Mouse (Mus musculus): Measurements from ENCODE around the gene Ankrd9. TPM values are rescaled to one million over a fixed set of nuclear protein-coding genes. Genes with fewer than 3 reads are reported as not detected.

Gene Ankrd9
- polyA plus RNA-seq, 1 experiment = 206 TPM

DNA sequence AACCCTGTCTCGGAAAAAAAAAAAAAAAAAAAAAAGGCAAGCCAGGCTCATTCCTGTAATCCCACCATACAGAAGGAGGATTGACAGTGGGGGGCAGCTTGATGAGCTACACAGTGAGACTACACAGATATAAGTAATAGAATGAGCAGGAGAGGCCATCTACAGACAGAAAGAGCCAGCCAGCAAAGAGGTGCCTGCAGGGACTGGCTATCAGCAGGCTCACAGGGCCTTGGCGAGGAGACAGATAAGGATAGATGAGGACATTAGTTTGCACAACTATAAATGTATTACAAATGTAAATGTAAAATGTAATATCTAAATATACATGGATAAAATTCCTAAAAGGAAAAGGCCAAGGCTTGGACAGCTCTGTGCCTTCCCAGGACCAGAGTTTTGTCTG lies 21.0 kb upstream of the Ankrd9 start:
- Histone ChIP-seq H3K27me3 (ENCODE audit: control insufficient read depth, insufficient read depth, low read length) (no peaks in the 10 kb centered on the region), H3K36me3 (ENCODE audit: control insufficient read depth, insufficient read depth, low read length) (no peaks in the 10 kb centered on the region), H3K4me1 (ENCODE audit: control insufficient read depth, insufficient read depth, insufficient read length, low read length) (peaks cover 4% of the 10 kb centered on the region; the same call in 1 of the 2 replicates), H3K4me3 (ENCODE audit: low read depth, low read length) (no peak overlapping the region), H3K27ac (ENCODE audit: insufficient read depth, low read depth, low read length) (no peak overlapping the region)
- TF ChIP-seq POLR2A (IDR thresholded peaks at IDR 0.05; ENCODE audit: low read depth, low read length) (no peak), CTCF (IDR thresholded peaks at IDR 0.05; ENCODE audit: extremely low read depth, insufficient read length, insufficient replicate concordance, low read depth, low read length) (no peak)
- WGBS = 73% methylated on average over 2 of the region's 2 CpGs

DNA sequence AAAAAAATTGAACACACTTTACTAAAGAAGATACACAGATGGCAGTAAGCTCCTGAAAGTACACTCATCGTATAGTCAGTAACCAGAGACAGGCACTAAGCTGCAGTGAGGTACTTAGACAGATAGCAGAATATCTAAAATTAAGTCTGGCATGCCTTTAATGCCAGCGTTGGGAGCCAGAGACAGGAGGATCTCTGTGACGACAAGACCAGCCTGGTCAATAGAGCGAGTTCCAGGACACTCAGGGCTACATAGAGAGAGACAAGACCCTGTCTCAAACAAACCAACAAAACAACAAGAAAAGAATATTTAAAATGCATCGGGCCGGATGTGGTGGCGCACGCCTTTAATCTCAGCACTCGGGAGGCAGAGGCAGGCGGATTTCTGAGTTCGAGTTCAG lies 19.3 kb upstream of the Ankrd9 start:
- no peaks in the 10 kb centered on the region for H3K36me3 ChIP-seq (ENCODE audit: control insufficient read depth, insufficient read depth, low read length)
- H3K4me3 ChIP-seq (ENCODE audit: low read depth, low read length) = no peak overlapping the region
- no peaks in the 10 kb centered on the region for H3K4me1 ChIP-seq (ENCODE audit: control insufficient read depth, insufficient read depth, insufficient read length, low read length)
- TF ChIP-seq CTCF (IDR thresholded peaks at IDR 0.05; ENCODE audit: extremely low read depth, insufficient read length, insufficient replicate concordance, low read depth, low read length) = no peak
- TF ChIP-seq POLR2A (IDR thresholded peaks at IDR 0.05; ENCODE audit: low read depth, low read length) = no peak
- H3K27ac ChIP-seq (ENCODE audit: insufficient read depth, low read depth, low read length) = no peak overlapping the region
- H3K27me3 ChIP-seq (ENCODE audit: control insufficient read depth, insufficient read depth, low read length) = no peaks in the 10 kb centered on the region
- WGBS = 97% methylated on average over 11 of the region's 11 CpGs

DNA sequence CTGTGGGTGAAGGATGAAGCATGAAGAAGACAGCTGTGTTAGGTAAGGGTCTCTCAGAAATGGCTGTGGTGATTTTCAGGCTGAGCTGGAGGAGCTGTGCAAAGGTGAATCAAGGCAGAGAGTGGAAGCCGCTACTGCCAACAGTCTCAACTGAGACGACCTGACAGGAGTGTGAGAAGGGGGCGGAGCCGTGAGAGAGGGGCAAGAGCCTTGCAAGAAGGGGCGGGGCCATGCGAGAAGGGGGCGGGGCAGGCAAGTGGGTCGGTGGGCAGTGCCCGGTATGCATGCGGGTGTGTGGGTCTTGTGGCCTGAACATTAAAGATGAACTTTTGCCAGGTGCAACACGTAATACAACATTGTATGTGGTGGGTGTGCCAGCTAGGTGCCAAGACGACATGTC lies 15.8 kb upstream of the Ankrd9 start:
- no peaks in the 10 kb centered on the region for H3K27me3 ChIP-seq (ENCODE audit: control insufficient read depth, insufficient read depth, low read length)
- no peak for TF ChIP-seq POLR2A (IDR thresholded peaks at IDR 0.05; ENCODE audit: low read depth, low read length)
- TF ChIP-seq CTCF (IDR thresholded peaks at IDR 0.05; ENCODE audit: extremely low read depth, insufficient read length, insufficient replicate concordance, low read depth, low read length) = no peak
- no peaks in the 10 kb centered on the region for H3K36me3 ChIP-seq (ENCODE audit: control insufficient read depth, insufficient read depth, low read length)
- no peak overlapping the region for H3K27ac ChIP-seq (ENCODE audit: insufficient read depth, low read depth, low read length)
- no peak overlapping the region for H3K4me3 ChIP-seq (ENCODE audit: low read depth, low read length)
- H3K4me1 ChIP-seq (ENCODE audit: control insufficient read depth, insufficient read depth, insufficient read length, low read length) = peaks cover 23% of the 10 kb centered on the region; the same call in 1 of the 2 replicates
- WGBS = 56% methylated on average over 12 of the region's 12 CpGs

DNA sequence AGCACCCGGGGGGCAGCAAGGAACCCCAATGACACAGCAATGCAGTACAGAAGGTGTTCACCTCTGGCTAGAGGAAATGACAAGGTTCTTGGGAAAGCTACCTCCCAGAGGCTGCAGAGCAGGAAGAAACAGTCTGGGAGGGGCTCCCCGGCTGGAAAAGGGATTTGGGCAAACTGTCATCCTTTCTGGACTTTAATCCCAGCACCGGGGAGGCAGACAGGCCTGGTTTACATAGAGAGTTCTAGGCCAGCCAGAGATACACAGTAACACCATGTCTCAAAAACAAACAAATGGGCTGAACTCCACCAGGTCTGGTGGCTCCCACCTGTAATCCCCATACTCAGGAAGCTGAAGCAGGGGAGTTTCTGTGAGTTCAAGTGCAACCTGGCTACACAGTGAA lies 14.4 kb upstream of the Ankrd9 start:
- H3K4me3 ChIP-seq (ENCODE audit: low read depth, low read length) = no peak overlapping the region
- H3K36me3 ChIP-seq (ENCODE audit: control insufficient read depth, insufficient read depth, low read length) = no peaks in the 10 kb centered on the region
- H3K27me3 ChIP-seq (ENCODE audit: control insufficient read depth, insufficient read depth, low read length) = no peaks in the 10 kb centered on the region
- no peak for TF ChIP-seq CTCF (IDR thresholded peaks at IDR 0.05; ENCODE audit: extremely low read depth, insufficient read length, insufficient replicate concordance, low read depth, low read length)
- TF ChIP-seq POLR2A (IDR thresholded peaks at IDR 0.05; ENCODE audit: low read depth, low read length) = no peak
- H3K4me1 ChIP-seq (ENCODE audit: control insufficient read depth, insufficient read depth, insufficient read length, low read length) = peaks cover 27% of the 10 kb centered on the region; the same call in 1 of the 2 replicates
- 25% methylated on average over 3 of the region's 3 CpGs for WGBS
- H3K27ac ChIP-seq (ENCODE audit: insufficient read depth, low read depth, low read length) = peak overlapping the region; percentile 89

DNA sequence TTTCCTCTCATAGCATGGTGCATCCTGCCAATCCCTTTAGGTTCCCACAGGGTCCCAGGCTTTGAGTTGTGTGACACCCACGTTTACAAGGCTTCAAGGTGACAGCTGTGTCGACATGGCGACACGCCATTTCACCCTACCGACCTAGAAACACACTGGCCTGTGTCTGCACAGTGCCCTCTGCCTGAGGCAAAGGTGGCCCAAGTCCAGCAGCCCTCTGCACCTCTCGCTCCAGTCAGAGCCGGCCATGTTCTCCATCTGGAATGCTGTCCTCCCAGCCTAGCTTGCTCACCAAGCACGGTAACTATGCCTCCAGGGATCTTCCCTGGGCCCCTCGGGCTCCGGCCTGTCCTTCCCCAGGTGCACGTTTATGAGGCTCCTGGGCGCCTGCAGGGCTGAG lies 13.9 kb upstream of the Ankrd9 start:
- 53% methylated on average over 12 of the region's 12 CpGs for WGBS
- peak overlapping the region; percentile 89 for H3K27ac ChIP-seq (ENCODE audit: insufficient read depth, low read depth, low read length)

DNA sequence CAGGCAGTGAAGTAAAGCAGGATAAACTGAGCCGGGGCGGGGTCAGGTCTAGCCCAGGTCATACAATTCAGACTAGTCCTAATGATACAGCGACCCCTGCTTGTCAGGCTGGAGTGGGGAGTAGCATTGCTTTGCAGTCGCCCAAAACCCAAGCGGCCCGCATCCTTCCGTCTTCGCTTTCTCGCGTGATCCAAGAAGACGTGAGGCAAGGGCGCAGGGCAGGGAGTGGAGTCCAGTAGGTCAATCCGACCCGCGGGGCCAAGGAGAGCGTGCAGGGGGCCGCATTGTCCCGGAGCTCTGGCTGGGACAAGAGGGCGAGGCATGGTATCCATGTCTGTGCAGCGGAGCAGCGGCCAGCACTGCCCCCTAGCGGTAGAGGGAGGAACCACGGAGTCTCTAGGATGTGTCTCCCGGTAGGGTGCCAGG lies 13.3 kb upstream of the Ankrd9 start:
- TF ChIP-seq CTCF (IDR thresholded peaks at IDR 0.05; ENCODE audit: extremely low read depth, insufficient read length, insufficient replicate concordance, low read depth, low read length) (peak; percentile 91), POLR2A (IDR thresholded peaks at IDR 0.05; ENCODE audit: low read depth, low read length) (no peak)

More for the DNA sequence above, 13.9 kb upstream of the Ankrd9 start:
- Histone ChIP-seq H3K4me3 (ENCODE audit: low read depth, low read length) (no peak overlapping the region), H3K27me3 (ENCODE audit: control insufficient read depth, insufficient read depth, low read length) (no peaks in the 10 kb centered on the region), H3K4me1 (ENCODE audit: control insufficient read depth, insufficient read depth, insufficient read length, low read length) (peaks cover 27% of the 10 kb centered on the region; the same call in 1 of the 2 replicates), H3K36me3 (ENCODE audit: control insufficient read depth, insufficient read depth, low read length) (no peaks in the 10 kb centered on the region)
- no peak for TF ChIP-seq CTCF (IDR thresholded peaks at IDR 0.05; ENCODE audit: extremely low read depth, insufficient read length, insufficient replicate concordance, low read depth, low read length)
- TF ChIP-seq POLR2A (IDR thresholded peaks at IDR 0.05; ENCODE audit: low read depth, low read length) = no peak

DNA sequence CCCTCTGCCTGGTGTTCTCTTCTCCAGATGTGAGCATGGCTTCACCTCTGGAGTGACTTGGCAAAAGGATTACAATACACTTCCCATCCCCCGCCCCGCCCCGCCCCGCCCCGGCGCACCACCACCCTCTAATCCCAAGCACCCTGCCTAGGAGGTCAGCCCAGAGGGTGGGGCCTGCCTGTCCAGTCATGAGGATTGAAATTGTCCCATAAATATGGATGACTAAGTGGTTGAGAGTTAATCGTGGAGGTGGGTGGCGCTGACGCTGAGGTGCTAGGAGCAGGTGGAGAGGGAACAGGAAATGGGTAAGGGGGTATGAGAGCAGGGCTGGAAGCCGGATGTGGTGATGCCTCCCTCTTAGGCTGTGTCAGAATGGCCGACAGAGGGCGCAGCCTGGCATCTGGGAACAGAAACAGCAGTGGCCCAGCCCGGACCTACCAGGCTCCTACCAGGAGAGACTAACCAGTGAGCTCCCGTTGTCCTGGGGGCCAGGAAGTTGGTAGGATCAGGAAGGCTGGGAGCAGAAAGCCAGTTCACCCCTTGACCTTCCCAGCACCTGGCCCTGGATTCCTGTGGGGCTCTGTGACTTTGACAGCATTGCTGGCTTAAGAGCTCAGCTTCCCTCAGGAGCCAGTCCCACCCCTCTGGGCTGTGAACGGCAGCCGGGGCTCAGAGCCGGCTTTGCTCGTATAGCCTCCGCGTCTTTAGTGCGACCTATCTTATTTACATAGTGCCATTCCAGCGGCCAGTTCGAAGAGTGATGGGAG lies 12.7 kb upstream of the Ankrd9 start:
- 1% methylated on average over 22 of the region's 23 CpGs for WGBS
- H3K4me3 ChIP-seq (ENCODE audit: low read depth, low read length) = peak overlapping the region; percentile 70
- H3K27me3 ChIP-seq (ENCODE audit: control insufficient read depth, insufficient read depth, low read length) = no peaks in the 10 kb centered on the region
- H3K36me3 ChIP-seq (ENCODE audit: control insufficient read depth, insufficient read depth, low read length) = no peaks in the 10 kb centered on the region
- H3K4me1 ChIP-seq (ENCODE audit: control insufficient read depth, insufficient read depth, insufficient read length, low read length) = peaks cover 27% of the 10 kb centered on the region; the same call in 1 of the 2 replicates
- TF ChIP-seq CTCF (IDR thresholded peaks at IDR 0.05; ENCODE audit: extremely low read depth, insufficient read length, insufficient replicate concordance, low read depth, low read length) (peak; percentile 81), POLR2A (IDR thresholded peaks at IDR 0.05; ENCODE audit: low read depth, low read length) (peak; percentile 42; the same call in 1 of the 2 replicates)
- peak overlapping the region; percentile 89 for H3K27ac ChIP-seq (ENCODE audit: insufficient read depth, low read depth, low read length)

More for the DNA sequence above, 13.3 kb upstream of the Ankrd9 start:
- Histone ChIP-seq H3K27ac (ENCODE audit: insufficient read depth, low read depth, low read length) (peak overlapping the region; percentile 89), H3K36me3 (ENCODE audit: control insufficient read depth, insufficient read depth, low read length) (no peaks in the 10 kb centered on the region), H3K27me3 (ENCODE audit: control insufficient read depth, insufficient read depth, low read length) (no peaks in the 10 kb centered on the region), H3K4me1 (ENCODE audit: control insufficient read depth, insufficient read depth, insufficient read length, low read length) (peaks cover 27% of the 10 kb centered on the region; the same call in 1 of the 2 replicates), H3K4me3 (ENCODE audit: low read depth, low read length) (peak overlapping the region; percentile 70)
- 1% methylated on average over 24 of the region's 24 CpGs for WGBS

Data from small intestine, adult 2 months (tissue).